Mouse (Mus musculus): ENCODE results near the gene Ttc30a2. TPM values are rescaled to one million over a fixed set of nuclear protein-coding genes. Genes with fewer than 3 reads are reported as not detected.
"Not testable (repeated sequence)": the region's sequence is repeated elsewhere in the genome, so short reads cannot be mapped to it uniquely, and the experiment has no call there.

Gene Ttc30a2
- total RNA-seq, 2 experiments from 2014 or later = 2.2 to 2.8 TPM

GRCm38 (mm10) chr2:75936685-75937084, 41.3 kb downstream of the Ttc30a2 start:
- intact Hi-C loops (cut with DNase I); DNase-seq: not testable (repeated sequence)

GRCm38 (mm10) chr2:75933541-75933940, 44.4 kb downstream of the Ttc30a2 start:
- intact Hi-C loops (cut with DNase I) = no loop called here

GRCm38 (mm10) chr2:75930941-75931340, 47.0 kb downstream of the Ttc30a2 start:
- no peak for DNase-seq
- intact Hi-C loops (cut with DNase I) = no loop called here

More at GRCm38 (mm10) chr2:75933541-75933940, 44.4 kb downstream of the Ttc30a2 start:
- DNase-seq = no peak

- DNase-seq = no peak
- intact Hi-C loops (cut with DNase I) = no loop called here
These were observed 48.1 kb downstream of the Ttc30a2 start for GRCm38 (mm10) chr2:75929786-75930444.

- intact Hi-C loops (cut with DNase I) = no loop called here
- DNase-seq = no peak
These were observed 48.8 kb downstream of the Ttc30a2 start for GRCm38 (mm10) chr2:75929141-75929540.

- intact Hi-C loops (cut with DNase I) = no loop called here
- DNase-seq = no peak
These were observed 50.0 kb downstream of the Ttc30a2 start for GRCm38 (mm10) chr2:75928011-75928410.

GRCm38 (mm10) chr2:75926061-75926460, 51.9 kb downstream of the Ttc30a2 start:
- intact Hi-C loops (cut with DNase I) = no loop called here
- DNase-seq = no peak

Other genes starting within 250 kb of the Ttc30a2 start
- 10 to 100 TPM; 26.6 to 34.3 TPM for gene Agps, start 146.0 kb downstream of the Ttc30a2 start, total RNA-seq (2021)
- gene Ttc30b, start 39.6 kb downstream of the Ttc30a2 start, total RNA-seq (2021) = 10 to 100 TPM; 16.2 to 20.1 TPM
- 1 to 10 TPM; 2.9 to 3.9 TPM for gene Ttc30a1, start 3.8 kb upstream of the Ttc30a2 start, total RNA-seq (2021)